Mouse (Mus musculus) liver, adult 2 months (tissue): ENCODE measurements around the gene Rhbdd1. TPM values are rescaled to one million over a fixed set of nuclear protein-coding genes. Genes with fewer than 3 reads are reported as not detected.
A peak's percentile ranks its signal among the peaks of the same experiment; 100 is the strongest.

ENCODE experiments used
- DNase-seq: peaks from one replicate; pipeline ENCODE4 v3.0.0-alpha.2; 2011; ENCODE audit warnings: low read depth, low spot score; ENCODE audit errors: extremely low read depth
- H3K27ac ChIP-seq: fragments of 200-500 bp; replicated peaks from 2 replicates; pipeline ENCODE4 v1.5.1; 2012; ENCODE audit warnings: low read depth, mild to moderate bottlenecking, control low read depth, inconsistent platforms, low read length; ENCODE audit not compliant: insufficient read depth
- H3K27me3 ChIP-seq: fragments of 200-500 bp; 2 replicates; pipeline ENCODE4 v1.6.1; 2012; ENCODE audit warnings: mild to moderate bottlenecking, moderate library complexity, low read length, inconsistent platforms; ENCODE audit not compliant: control insufficient read depth, insufficient read depth
- H3K36me3 ChIP-seq: fragments of 200-500 bp; 2 replicates; pipeline ENCODE4 v1.6.1; 2012; ENCODE audit warnings: low read length, inconsistent platforms; ENCODE audit not compliant: control insufficient read depth, insufficient read depth
- H3K4me1 ChIP-seq: fragments of 200-500 bp; 2 replicates; pipeline ENCODE4 v1.6.1; 2011; ENCODE audit warnings: low read length; ENCODE audit not compliant: control insufficient read depth, insufficient read depth
- H3K4me3 ChIP-seq: fragments of 200-500 bp; 2 replicates; pipeline ENCODE4 v1.5.1; 2011; ENCODE audit warnings: low read depth, mild to moderate bottlenecking, control low read depth, low read length, moderate library complexity; ENCODE audit not compliant: insufficient read depth
- H3K79me2 ChIP-seq: fragments of 200-500 bp; 2 replicates; pipeline ENCODE4 v1.6.1; 2012; ENCODE audit warnings: inconsistent platforms, mild to moderate bottlenecking, low read length, moderate library complexity; ENCODE audit not compliant: control insufficient read depth, insufficient read depth
- H3K9ac ChIP-seq: fragments of 200-500 bp; 2 replicates; pipeline ENCODE4 v1.6.1; 2012; ENCODE audit warnings: low read depth, mild to moderate bottlenecking, control low read depth, inconsistent platforms, low read length
- CTCF ChIP-seq: fragments of 200-500 bp; IDR thresholded peaks from 2 replicates; pipeline ENCODE4 v1.5.1; 2011; ENCODE audit warnings: low read depth, low read length, control low read depth
- POLR2A ChIP-seq: fragments of 200-500 bp; IDR thresholded peaks from 2 replicates; pipeline ENCODE4 v1.6.1; 2011; ENCODE audit warnings: low read length, control low read depth; ENCODE audit not compliant: insufficient read depth; ENCODE audit errors: extremely low read depth
- WGBS: fragments of 180-500 bp; shearing (Covaris S2); methylation state at CpG from one replicate; pipeline ENCODE4 v1.1.7; 2018; 5-methylcytosine and 5-hydroxymethylcytosine counted together
- polyA plus RNA-seq: library from polyadenylated mRNA; depleted of rRNA; stranded (reverse); fragments of >200 nt; gene quantifications from 2 replicates; pipeline ENCODE4 v1.2.3, GENCODE M21; 2012
- total RNA-seq: library from RNA; depleted of rRNA; stranded (reverse); fragments of >200 nt; gene quantifications from 2 replicates; pipeline ENCODE4 v1.2.3, GENCODE M21; 2014

The Rhbdd1 gene
- total and polyA plus RNA-seq, 2 experiments = 10.9 to 11.4 TPM

DNA sequence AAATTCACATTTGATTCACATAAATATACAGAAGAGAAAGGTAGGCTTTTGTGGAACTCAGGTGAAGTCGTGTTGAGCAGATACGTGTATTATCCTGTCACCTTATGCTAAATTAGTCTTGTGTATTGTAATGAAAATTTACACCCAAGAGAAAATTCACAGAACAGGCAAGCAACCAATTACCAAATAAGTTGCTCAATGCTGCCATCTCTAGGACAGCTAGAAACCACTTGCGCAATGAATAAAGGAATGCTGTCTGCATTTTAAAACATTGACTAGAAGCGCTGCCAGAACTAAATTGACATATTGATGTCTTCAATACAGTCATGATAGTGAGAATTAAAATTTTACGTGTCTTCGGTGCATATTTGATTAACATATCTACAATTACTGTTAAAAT lies 22.1 kb upstream of the Rhbdd1 start:
- TF ChIP-seq POLR2A (no peak), CTCF (peak; percentile 29; the same call in 1 of the 2 replicates)
- Histone ChIP-seq H3K27ac (no peak overlapping the region), H3K4me1 (peaks cover 10% of the 10 kb centered on the region), H3K9ac (no peak overlapping the region), H3K79me2 (peaks cover 11% of the 10 kb centered on the region), H3K4me3 (no peak overlapping the region), H3K36me3 (no peaks in the 10 kb centered on the region), H3K27me3 (no peaks in the 10 kb centered on the region)
- WGBS = 4% methylated on average over 6 of the region's 6 CpGs
- DNase-seq = peak; percentile 64

DNA sequence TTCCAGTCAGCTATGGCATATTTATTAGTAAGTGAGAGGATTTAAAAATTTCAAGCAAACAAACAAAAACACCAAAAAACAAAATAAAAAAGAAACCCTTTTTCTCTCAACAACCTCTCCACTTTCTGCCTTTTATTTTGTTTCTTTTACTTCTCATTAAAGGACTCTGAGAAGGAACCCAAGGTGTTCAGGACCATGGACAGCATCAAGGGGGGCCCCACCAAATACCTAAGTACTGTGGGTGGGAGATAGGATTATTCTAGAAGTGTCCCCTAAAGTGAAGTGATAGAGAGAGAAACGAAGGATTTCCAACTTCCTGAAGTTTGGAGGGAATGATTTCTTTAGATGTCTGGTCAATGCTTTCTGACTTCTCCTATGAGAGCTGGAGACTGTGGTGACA lies 17.7 kb upstream of the Rhbdd1 start:
- Histone ChIP-seq H3K4me3 (no peak overlapping the region), H3K36me3 (no peaks in the 10 kb centered on the region), H3K27ac (no peak overlapping the region), H3K9ac (no peak overlapping the region), H3K27me3 (no peaks in the 10 kb centered on the region), H3K79me2 (no peaks in the 10 kb centered on the region), H3K4me1 (no peaks in the 10 kb centered on the region)
- WGBS = 49% methylated on average over 1 of the region's 1 CpGs
- TF ChIP-seq POLR2A = no peak
- no peak for TF ChIP-seq CTCF
- DNase-seq = no peak

DNA sequence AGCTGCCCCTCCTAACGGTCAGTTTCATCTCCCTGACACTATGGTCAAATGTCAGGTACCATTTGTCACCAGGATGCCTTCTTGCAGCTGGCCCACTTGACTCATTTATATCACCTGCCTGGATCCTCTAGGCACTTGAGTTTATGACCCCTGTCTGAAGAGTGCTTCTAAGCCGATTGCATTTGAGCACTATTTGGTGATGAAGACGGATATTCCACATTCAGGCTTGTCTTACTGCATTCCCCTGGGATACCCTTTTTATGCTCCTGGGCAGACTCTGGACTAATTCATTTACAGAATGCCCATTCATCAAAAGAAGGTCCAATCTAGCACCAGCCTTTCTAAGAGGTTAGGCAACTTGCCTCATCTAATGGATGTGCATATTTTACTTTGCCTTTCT lies 11.8 kb upstream of the Rhbdd1 start:
- Histone ChIP-seq H3K4me3 (no peak overlapping the region), H3K27me3 (peaks cover 2% of the 10 kb centered on the region; the same call in 1 of the 2 replicates), H3K27ac (no peak overlapping the region), H3K9ac (no peak overlapping the region), H3K36me3 (no peaks in the 10 kb centered on the region), H3K79me2 (no peaks in the 10 kb centered on the region), H3K4me1 (no peaks in the 10 kb centered on the region)
- DNase-seq = no peak
- 81% methylated on average over 3 of the region's 3 CpGs for WGBS
- TF ChIP-seq CTCF (no peak), POLR2A (no peak)

DNA sequence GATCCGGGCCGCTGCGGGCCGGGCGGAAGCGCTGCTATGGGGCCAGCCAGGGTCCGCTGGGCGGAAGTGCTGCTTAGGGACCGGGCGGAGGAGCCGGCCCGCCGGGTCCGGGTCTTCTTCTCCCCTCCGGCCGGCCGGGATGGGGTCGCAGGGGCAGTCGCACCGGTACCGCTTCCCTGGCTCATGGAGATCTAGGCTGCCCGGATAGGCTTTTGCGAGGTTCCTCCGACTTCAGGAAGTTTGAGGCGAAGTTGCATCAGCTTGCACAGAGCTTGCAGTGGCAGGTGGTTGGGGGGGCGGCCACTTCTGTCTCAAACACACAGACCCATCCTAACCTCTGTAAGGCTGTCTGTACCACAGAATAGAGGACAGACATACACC lies 484 bp downstream of the Rhbdd1 start:
- WGBS = under 1% methylated on average over 26 of the region's 26 CpGs
- peak; percentile 34 for DNase-seq

DNA sequence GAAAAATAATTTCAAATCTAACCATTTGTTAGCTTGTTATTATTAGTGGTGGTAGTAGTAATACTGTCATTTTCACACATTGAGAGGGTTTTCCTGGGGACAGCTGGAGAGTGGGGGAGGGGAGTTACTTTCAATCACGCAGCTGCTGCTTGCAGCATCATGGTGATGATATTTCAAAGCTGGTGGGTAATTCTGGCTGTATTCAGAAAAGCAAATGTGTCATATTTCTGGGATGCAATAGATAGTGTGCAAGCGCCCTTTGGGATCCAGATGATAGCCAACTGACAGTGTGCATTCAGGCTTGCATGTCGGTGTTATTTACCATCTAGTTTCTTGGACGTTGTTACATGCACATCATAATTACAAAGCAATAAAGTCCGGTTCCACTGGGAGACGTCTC lies 4.2 kb downstream of the Rhbdd1 start:
- no peak for DNase-seq
- H3K27me3 ChIP-seq = no peaks in the 10 kb centered on the region
- no peaks in the 10 kb centered on the region for H3K36me3 ChIP-seq
- no peak overlapping the region for H3K9ac ChIP-seq
- peaks cover 2% of the 10 kb centered on the region for H3K4me1 ChIP-seq
- TF ChIP-seq POLR2A = no peak
- TF ChIP-seq CTCF = no peak
- H3K79me2 ChIP-seq = peaks cover 15% of the 10 kb centered on the region; the same call in 1 of the 2 replicates
- no peak overlapping the region for H3K27ac ChIP-seq
- 88% methylated on average over 6 of the region's 6 CpGs for WGBS
- H3K4me3 ChIP-seq = no peak overlapping the region

More for the DNA sequence above, 484 bp downstream of the Rhbdd1 start:
- TF ChIP-seq POLR2A (no peak), CTCF (no peak)
- Histone ChIP-seq H3K27me3 (no peaks in the 10 kb centered on the region), H3K79me2 (peaks cover 10% of the 10 kb centered on the region; the same call in 1 of the 2 replicates), H3K27ac (peak overlapping the region; percentile 68), H3K4me1 (peaks cover 2% of the 10 kb centered on the region), H3K4me3 (peak overlapping the region; percentile 81), H3K36me3 (no peaks in the 10 kb centered on the region), H3K9ac (peak overlapping the region; percentile 87)

DNA sequence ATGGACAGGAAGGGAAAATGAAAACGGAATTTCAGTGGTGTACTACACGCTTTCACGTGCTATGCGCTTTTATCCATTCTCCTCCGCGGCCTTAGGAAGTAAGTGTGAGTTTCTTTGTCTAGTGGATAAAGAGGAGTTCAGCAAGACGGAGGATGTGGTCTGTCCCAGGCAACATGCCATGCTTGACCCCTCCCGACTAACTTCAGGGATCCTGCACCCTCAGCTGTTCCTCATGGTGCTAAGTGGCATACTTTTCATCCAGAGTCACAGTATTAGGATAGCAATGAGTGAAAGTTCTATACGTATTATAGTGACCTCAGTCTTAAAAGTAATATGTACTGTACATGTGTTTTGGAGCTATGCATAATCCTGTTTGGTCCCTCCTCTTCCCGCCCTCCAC lies 4.6 kb downstream of the Rhbdd1 start:
- WGBS = 92% methylated on average over 10 of the region's 10 CpGs
- Histone ChIP-seq H3K9ac (no peak overlapping the region), H3K79me2 (peaks cover 16% of the 10 kb centered on the region; the same call in 1 of the 2 replicates), H3K4me3 (no peak overlapping the region), H3K27me3 (no peaks in the 10 kb centered on the region), H3K4me1 (peaks cover 2% of the 10 kb centered on the region), H3K36me3 (no peaks in the 10 kb centered on the region), H3K27ac (no peak overlapping the region)
- DNase-seq = no peak
- TF ChIP-seq CTCF (no peak), POLR2A (no peak)
